Mouse (Mus musculus): Measurements from ENCODE around the gene Map7d1.

Map7d1 gene

GRCm38 (mm10) chr4:126262119-126262807 lies 6.1 kb upstream of the Map7d1 start, which contains the start of gene Trappc3:
Trappc3 (plus strand) TSS chr4:126262325.
- DNase-seq: peak; percentile 100

GRCm38 (mm10) chr4:126261675-126262074 lies 5.5 kb upstream of the Map7d1 start:
- DNase-seq: no peak

- no peak for DNase-seq
Measured at GRCm38 (mm10) chr4:126261266-126261665, 5.1 kb upstream of the Map7d1 start.

- no peak for DNase-seq
Measured at GRCm38 (mm10) chr4:126260520-126261201, 4.5 kb upstream of the Map7d1 start.

- no peak for DNase-seq
Measured at GRCm38 (mm10) chr4:126259523-126260160, 3.5 kb upstream of the Map7d1 start.

- no peak for DNase-seq
Measured at GRCm38 (mm10) chr4:126259063-126259462, 2.9 kb upstream of the Map7d1 start.

- DNase-seq: no peak
Measured at GRCm38 (mm10) chr4:126256967-126257881, 1.1 kb upstream of the Map7d1 start.

GRCm38 (mm10) chr4:126255113-126256001 lies 786 bp downstream of the Map7d1 start:
- DNase-seq: no peak

- peak; percentile 59 for DNase-seq
Measured at GRCm38 (mm10) chr4:126254315-126255112, 1.6 kb downstream of the Map7d1 start.

- no peak for DNase-seq
Measured at GRCm38 (mm10) chr4:126253637-126254272, 2.4 kb downstream of the Map7d1 start.

- no peak for DNase-seq
Measured at GRCm38 (mm10) chr4:126252411-126253237, 3.5 kb downstream of the Map7d1 start.

- no peak for DNase-seq
Measured at GRCm38 (mm10) chr4:126251655-126252254, 4.4 kb downstream of the Map7d1 start.

GRCm38 (mm10) chr4:126250659-126251058 lies 5.5 kb downstream of the Map7d1 start:
- DNase-seq: no peak

- no peak for DNase-seq
Measured at GRCm38 (mm10) chr4:126248261-126248868, 7.8 kb downstream of the Map7d1 start.

GRCm38 (mm10) chr4:126246202-126246889 lies 9.8 kb downstream of the Map7d1 start:
- no peak for DNase-seq

GRCm38 (mm10) chr4:126242510-126242909 lies 13.6 kb downstream of the Map7d1 start:
- DNase-seq: no peak

- DNase-seq: no peak
Measured at GRCm38 (mm10) chr4:126241956-126242355, 14.2 kb downstream of the Map7d1 start.
